Mouse (Mus musculus): ENCODE measurements around the gene Eya4.

The Eya4 gene

DNA sequence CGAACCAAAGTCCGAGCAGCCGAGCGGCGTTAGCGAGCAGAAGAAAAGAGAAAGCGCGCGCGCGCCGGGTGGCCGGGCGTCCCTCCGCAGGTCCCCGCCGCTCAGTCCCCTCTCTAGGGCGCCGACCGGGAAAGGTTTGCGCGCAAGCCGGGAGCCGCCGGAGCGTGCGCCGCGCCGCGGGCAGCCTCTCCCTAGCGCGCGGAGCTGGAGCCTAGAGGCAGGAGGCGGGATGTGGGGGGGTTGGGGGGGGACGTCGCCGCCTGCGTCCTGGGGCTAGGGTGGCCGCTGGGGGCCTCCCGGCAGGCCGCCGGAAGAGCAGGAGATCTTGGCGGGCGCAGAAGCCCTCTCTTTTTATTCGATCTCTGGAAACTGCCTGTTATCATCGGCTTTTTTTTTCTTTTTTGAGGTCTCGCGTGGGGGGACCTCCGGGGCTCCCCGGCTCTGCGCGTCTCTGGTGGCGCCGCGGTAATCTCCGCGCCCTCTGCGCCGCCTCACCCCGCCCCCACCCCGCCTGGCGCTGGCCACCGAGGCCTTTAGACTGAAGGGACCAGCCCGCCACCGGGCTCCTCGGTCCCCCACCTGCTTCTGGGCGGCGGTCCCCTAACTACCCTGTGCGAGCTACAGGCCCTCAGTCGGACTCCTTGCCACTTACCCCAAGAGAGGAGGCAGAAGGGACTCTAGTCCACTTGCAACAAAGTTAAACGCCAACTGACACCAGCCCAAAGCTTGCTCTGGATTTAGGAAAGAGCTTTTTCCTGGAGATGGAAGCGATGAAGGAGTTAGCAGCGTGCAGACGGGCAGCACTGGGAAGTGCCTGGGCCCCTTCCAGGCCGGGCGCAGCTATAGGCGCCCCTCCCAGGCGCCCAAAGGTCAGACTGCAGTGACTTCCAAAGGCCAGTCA is at the start of gene Eya4:
TSS of gene Eya4 (minus strand) at position 776 of the 901 bp plus-strand sequence.
- DNase-seq (ENCODE audit: low read depth): no peak

DNA sequence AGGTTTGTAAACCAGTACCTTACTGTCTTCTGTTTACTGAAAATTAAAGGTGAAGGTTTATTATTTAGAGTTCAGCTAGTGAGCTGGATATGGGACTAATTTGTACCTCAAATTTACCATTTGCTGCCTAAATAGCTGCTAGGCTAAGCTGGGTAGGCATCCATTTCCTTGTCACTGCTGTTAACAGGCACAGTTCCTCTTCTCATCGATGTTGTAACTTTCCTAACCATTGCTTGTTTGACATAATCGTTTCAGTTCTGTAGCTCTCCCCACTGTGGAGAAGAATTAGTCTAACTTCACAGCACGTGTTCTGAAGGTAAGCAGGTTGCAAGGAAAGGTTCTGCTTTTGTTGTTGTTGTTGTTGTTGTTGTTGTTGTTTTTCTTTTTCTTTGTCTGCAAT is 44.8 kb upstream of the Eya4 start:
- DNase-seq (ENCODE audit: low read depth): no peak

DNA sequence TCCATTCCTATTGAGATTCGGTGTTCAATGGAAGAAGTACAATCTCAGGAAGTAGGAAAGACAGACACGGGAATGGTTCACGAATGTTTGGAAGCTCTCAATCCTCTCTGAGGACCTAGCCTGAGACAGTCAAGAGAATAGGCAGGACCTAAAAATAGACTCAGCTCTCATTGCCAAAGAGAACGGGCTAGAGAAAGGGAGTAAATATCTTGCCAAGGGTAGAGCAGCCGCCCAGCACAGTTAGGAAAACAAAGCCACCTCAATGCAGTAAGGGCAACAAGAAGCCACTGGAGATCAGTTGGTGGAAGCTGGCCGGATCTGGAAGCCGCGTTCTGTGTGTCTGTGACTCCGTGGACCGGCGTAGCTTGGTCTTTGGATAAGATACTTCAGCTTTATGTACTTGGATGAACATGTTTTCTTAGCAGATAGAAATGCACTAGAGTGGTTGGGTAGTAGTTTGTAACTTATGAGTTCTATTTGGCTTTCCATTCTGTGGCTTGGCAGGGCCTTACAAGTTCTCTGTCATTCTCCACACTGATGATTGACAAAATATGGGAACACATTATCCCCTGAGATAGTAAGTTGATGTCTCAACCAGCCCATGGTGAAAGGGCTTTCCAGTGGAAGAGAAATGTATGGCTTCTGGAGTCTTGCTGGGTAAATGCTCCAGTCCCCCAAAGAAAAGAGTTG is 44.1 kb upstream of the Eya4 start:
- DNase-seq (ENCODE audit: low read depth): peak; percentile 32

DNA sequence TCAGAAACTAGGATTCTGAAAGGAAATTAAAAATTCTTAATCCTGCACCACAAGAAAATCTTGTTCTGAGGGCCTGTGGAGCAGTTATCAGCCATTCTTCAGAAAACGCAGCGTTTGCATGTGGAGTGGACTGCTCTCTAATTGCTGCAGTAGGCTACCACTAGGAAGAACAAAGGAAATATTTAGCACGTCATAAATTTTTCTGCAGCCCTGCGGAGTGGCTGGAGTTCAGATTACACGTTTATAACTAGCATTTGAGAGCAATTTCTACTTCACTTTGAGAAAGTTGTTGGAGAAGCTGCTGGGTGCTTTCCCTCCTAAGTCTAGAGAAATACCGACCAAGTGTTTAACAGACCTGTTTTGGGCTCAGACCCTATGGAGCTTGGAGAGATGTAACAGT is 43.6 kb upstream of the Eya4 start:
- DNase-seq (ENCODE audit: low read depth): no peak

DNA sequence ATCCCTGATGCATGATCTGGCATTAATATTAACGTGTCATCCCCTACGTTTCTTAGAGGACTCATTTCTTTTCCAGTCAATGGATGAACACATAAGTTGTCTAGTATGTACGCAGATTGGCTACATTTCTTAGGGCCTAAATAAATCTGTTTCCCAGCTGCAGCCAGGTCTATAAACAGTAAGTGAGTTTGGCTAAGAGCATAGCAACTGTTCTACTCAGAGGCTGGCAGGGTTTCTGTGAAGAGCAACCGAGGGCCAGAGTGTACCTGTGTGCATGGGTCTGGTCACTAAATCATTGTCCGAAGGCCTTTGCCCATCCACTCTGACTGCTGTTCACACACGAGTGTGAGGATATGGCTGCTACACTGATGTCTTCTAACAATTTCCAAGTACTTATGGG is 13.3 kb upstream of the Eya4 start:
- no peak for DNase-seq (ENCODE audit: low read depth)

DNA sequence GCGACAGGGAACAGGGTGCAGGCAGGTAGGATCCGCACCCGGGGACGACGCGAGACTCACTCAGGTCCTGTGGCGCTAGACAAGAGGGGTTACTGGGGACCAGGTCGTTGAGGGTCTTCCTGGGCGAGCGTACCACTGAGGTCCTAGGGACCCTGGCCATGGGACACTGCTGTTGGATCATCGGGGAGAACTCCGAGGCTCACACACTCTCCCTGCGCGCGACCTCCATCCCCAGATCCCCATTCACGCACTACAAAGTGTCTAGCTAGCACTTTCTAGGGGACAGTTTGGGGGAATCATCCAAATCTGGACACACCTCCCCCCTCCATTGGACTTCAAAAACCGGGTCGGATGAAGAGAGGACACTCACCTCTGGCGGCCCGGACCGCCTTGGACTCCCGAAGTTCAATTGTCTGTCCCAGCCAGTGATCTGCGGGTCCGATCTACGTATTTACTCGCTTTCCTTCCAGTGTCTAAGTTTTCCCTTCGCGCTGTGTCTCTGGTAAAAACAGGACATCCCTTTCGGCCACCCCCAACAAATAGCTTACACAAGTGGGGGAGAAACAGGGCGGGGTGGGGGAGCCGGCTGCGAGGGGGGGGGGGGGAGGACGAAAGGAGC is 1.1 kb downstream of the Eya4 start:
- DNase-seq (ENCODE audit: low read depth): no peak

DNA sequence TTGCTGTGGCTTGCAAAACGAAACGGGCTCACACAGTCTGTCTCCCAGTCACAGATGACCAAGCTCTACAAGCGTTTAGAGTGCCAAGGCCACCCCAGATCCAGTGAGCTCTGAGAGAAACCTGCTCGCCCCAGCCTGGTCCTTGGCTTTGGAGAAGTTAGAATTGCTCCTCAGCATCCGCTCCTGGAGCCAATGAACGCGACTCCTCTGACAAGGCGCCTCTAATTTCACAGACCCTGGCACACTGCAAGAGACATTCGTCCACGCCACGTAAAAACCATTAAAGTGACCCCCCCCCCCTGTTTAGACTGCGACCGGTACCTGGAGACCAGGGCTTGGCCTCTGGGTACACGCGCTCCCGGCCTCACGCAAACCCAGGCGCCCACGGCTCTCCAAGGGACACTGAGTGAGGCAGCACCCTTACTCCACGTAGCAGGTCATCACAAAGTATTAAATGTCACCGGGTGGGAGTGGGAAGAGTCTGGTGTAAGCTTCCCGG is 1.6 kb downstream of the Eya4 start:
- DNase-seq (ENCODE audit: low read depth): no peak

DNA sequence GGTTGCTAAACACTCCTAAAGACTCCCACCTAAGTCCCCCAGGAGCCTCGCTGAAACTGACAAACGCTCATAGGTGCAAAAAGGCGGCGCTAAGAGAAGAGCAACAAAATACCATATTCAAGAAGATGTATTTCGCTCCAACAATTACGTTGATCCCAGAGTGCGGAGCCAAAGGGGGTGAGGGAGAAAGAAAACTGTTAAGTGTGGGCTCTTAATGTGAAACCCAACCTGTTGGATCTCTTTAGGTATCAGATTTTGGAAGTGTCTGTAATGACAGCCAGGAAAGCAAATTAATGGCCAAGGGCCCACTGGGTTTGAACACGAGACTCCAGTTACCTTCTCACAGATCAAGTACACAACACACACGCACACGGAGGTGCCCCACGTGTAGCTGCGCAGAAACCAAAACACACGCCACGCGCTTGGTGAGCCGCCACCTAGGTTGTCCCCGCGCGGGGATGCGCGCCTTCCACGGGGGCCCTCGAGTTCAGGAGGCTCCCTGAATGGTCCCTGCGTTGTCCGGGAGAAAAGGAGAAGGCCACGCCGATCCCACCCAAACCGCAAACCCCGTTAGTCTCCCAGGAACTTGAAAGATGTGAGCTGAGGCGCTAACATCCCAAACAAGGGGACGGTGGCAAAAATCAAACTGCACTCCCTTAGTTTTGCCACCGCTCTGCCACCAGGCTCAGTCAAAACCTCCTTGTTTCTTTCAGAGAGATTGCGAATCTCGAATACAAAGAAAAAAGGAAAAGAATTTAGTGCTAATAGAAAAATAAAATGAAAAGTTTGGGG is 2.3 kb downstream of the Eya4 start:
- no peak for DNase-seq (ENCODE audit: low read depth)

DNA sequence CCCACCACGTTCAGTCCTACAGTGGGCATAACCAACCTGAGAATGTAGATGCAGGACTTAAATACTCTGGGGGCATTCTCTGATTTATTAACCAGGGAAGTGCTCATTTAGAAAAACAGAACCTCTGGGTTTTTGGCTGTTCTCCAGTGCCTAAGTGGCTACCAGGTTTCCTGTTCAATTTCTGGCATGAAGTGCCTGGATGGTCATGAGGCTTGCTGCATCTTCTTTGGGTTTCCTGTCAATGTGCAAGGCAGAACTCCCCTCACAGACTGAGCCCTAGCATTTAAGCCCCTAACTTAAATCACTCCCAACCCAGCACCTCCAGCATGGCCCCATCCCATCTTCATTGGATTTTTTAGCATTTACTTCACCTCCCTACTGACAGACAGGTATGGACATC is 13.3 kb downstream of the Eya4 start:
- DNase-seq (ENCODE audit: low read depth): no peak

DNA sequence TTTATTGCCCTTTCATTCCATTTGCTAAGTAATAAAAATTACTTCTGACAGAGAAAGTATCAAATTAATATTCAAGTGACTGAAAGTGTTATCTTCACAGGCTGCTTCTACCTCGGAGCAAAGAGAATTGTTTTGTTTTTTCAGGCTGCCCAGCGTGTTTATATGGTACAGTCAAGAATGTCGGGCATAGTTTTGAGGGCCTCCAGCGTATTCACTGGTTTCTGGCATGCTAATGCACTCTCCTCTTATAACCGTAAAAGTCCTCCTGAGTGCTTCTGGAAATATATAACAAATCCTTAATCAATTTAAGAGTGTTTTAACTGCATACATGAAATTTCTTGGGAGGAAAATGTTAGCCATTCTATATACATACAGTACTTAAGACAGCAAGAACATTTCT is 17.8 kb downstream of the Eya4 start:
- no peak for DNase-seq (ENCODE audit: low read depth)

DNA sequence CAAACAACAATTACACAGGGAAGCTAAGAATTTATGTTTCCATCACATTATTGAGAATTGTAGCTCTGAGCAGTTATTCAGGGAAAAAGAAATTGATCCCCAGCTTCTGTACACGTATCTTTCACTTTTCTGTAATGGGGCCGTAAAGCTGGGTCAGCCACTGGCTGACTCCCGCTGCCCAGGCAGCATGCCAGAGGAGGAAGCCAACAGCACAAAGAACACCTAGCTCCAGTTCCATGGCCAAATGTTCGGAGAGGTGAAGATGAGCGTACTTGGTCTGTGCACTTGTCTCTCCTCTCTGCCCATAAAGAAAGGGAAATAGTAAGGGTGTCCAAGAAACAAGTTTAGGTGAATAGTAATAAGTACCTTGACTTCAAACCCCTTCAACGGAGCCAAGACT is 22.9 kb downstream of the Eya4 start:
- DNase-seq (ENCODE audit: low read depth): no peak

DNA sequence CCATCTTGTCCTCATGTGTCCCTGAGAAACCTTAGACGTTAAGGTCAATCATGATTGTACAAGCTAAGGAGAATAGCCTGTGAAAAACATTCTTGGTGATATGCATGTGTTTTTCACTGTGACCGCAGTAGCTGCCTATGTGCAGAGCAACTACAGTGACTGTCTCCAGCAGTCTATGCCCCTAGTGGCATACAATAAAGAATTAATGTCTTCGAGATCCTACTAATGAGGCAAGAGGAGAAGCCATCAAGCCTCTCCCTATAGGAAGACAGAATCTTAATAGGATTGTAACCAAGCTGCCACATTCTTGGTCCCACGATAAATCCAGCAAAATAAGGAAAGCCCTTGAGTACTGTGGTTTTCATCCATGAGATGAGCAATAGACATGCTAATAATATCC is 28.3 kb downstream of the Eya4 start:
- no peak for DNase-seq (ENCODE audit: low read depth)

DNA sequence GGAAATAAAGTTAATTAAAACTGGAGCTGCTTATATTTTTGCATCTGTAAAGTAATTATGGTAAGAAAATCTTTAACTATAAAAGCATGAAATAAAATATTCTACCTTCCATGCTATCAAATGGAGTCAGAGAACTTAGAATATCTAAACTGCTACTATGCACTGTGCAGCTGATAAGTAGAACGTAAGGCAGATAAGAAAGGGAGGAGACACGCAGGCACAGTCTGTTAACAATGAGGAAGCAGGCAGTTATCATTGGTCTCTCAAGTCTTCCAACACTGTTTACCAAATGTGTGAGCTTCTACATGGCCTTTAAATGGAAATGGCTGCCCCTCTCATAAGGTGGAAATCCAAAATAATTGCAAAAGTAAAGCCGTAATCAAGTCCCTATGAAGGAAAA is 55.0 kb downstream of the Eya4 start:
- DNase-seq (ENCODE audit: low read depth): no peak

DNA sequence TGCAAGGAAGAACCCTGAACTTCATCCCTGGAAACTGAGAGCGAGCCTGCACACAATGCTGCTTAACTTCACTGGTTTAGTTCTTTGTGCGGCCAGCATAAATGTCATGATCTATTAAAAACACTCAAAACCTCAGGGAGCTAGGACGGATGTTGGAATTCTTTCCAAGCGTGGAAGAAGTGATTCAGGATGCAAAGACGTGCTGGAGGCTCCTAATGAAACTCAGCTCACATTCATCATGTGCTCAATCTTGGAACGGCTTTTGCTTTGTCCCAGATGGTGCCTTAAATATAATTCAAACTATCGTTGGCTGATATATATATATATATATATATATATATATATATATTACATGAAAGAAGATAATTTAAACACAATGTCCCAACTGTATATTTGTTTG is 58.1 kb downstream of the Eya4 start:
- DNase-seq (ENCODE audit: low read depth): peak; percentile 55

DNA sequence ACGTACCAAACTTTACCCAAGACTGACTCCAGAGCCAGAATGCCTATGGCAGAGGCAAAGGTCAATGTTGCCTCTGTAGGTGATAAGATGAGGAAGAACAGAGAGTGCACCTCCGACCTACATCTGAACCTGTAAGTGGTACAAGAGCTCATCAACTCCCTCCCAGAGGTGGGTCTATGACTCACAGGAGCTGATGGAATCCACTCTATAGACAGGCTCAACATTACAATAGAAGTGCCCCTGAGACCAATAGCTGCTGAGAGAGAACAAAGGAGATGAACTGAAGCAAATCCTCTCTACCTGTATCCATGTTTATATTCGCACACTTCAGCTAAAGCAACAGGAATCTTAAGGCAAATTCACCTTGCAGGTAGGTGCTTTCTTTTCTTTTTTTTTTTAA is 73.2 kb downstream of the Eya4 start:
- DNase-seq (ENCODE audit: low read depth): no peak

DNA sequence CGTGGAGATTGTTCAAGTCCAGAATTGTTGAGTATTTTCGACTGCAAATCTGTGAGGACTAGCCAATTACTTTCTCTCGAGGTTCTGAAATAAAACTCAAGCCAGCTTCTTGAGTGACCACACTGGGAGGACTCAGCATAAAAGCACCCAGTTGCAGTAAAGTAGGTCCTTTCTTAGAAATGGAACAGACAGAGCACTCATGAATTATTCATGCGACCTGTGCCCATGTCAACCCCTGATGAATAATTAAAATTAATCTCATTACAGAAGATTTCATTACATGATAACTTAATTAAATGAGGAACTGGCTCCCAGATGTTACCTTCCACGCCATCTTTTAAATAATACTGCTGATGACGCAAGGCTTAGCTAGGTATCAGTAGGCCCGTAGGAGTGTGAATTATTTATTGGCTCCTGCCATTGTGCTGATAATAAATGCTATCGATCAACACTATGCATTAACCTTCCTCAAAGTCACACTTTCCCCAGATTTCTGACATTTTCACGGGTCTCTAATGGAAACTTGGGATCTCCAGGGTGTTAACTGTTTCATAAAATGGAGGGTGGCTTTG is 79.5 kb downstream of the Eya4 start:
- DNase-seq (ENCODE audit: low read depth): no peak

DNA sequence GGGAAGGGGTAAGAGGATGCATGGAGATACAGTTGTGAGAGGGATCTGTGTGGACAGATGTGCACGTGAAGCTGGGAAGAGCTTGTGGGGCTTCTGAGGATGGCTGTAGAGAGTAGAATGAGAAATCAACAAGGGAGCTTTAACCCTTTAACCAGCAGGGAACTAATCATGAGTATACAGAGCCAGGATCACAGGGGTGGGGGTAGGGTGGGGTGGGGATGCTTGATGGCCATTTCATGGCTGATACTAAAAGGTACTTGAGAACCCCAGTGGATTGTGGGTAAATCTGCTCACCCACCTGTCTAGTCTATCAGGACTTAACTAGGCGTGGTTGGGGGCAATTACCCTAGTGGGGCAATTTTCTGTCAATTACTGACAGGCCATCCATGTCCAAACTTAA is 80.1 kb downstream of the Eya4 start:
- no peak for DNase-seq (ENCODE audit: low read depth)

DNA sequence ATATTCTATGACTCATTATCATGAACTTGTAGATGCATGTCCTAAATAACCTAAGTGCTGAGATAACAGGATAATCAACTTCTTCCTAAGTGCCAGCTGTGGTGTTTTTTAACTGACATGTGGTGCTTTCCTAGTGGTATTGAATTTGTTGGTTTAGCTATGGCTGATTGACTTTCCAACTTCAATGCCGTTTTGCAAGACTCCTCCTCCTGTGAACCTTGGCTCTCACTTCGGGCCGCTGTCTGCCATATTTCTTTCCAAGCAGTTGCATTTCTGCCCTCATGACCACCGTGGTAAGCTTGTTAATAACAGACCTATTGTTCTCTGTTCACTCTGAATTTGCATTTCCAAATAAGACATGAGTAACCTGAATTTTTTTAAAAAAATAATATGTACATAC is 98.4 kb downstream of the Eya4 start:
- no peak for DNase-seq (ENCODE audit: low read depth)

DNA sequence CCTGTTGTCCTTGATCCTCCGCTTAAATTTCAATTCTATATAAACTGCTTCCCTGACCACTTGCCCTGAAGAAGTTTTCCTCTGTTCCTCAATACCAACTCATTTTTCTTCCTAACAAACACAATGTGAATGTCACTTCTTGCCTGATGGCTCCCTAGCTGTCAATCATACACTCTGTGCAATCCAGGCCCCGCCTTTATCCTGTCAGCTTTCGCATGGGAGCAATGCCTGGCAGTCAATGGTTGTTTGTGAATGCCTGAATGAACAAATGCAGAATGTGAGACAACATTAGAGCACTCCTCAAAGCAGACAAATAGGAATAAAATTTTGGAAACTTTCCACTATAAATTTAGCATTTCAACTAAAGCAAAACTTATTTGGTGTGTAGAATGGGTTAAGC is 104.1 kb downstream of the Eya4 start:
- no peak for DNase-seq (ENCODE audit: low read depth)

DNA sequence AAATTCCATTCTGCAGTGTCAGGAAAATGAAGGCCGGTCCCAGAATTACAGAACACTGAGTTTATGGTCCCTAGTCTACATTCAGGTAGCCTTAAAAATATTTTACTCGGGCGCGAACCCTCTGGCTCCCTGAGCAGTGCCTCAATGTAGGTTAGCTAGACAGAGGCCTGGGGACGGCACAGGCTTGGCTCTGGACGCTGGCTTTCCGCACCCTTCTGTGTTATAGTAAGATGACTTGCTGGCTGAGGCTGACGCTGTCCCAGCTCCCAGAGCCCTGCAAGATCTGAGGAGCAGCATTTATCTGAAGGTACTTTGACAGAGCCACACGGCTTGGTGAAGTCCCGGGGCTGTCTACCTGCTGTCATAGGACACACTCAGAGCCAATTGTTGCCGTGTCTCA is 113.7 kb downstream of the Eya4 start:
- DNase-seq (ENCODE audit: low read depth): no peak

DNA sequence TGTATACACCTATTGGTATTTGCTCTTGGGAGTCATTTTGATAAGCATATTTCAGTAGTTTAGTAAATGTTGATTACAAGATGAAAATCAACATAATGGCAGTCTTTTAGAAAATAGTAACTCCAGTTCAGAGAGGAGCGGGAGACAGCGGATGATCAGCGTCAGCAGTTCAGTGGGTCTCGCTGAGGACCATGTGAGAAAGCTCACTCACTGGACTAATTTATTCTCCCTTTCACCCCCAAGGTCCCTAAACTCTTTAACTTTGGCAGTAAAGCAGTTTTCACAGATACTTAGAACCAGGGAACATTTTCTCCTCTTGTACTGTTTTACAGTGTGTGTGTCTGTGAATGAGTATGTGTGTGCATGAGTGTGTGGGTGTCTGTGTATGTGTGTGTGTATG is 115.2 kb downstream of the Eya4 start:
- no peak for DNase-seq (ENCODE audit: low read depth)

DNA sequence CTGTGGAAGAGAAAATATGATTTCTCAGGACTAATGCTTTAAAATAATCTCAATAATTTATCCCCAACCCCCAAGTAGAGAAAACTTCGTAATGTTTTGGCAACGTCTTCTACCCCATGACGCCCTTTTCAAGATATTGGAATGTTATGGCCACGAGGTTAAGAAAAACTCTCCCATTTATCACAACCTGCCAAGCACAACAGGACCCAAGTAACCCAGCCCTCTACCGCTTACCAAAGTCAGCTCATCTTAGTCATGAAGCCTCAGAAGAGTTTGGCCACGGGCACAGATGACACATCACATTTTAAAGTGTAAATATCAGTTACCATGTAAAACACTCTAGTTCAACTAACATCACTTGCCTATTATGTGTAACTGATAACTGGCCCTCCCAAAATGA is 117.2 kb downstream of the Eya4 start:
- peak; percentile 67 for DNase-seq (ENCODE audit: low read depth)

Measured in fibroblast of lung, adult 2 months (primary cell).